Mouse (Mus musculus) CH12.LX (cell line): Measurements from ENCODE around the gene 4930590J08Rik. TPM values are rescaled to one million over a fixed set of nuclear protein-coding genes. Genes with fewer than 3 reads are reported as not detected.

Experiments used
- DNase-seq: peaks from one replicate; pipeline ENCODE4 v3.0.0-alpha.2; 2013; ENCODE audit errors: extremely low read depth
- H3K27ac ChIP-seq: 2 replicates; pipeline ENCODE4 v1.5.1; 2012; ENCODE audit warnings: low read depth, mild to moderate bottlenecking, control low read depth, moderate library complexity; ENCODE audit not compliant: insufficient read depth
- H3K27me3 ChIP-seq: replicated peaks from 2 replicates; pipeline ENCODE3; 2012; ENCODE audit warnings: inconsistent platforms
- H3K36me3 ChIP-seq, 2 experiments: replicated peaks in 1 of 2; 2 replicates each; pipeline versions ENCODE3 to v1.6.1; 2012; ENCODE audit warnings: inconsistent platforms in 1 of 2, low read length in 1 of 2, mild to moderate bottlenecking in 1 of 2, mixed read lengths in 1 of 2, moderate library complexity in 1 of 2; ENCODE audit not compliant: control insufficient read depth in 1 of 2, insufficient read depth in 1 of 2
- H3K4me1 ChIP-seq, 2 experiments: 2 replicates each; pipeline ENCODE4 v1.6.1; 2012; ENCODE audit warnings: inconsistent platforms in 1 of 2, moderate library complexity in 1 of 2; ENCODE audit not compliant: insufficient read depth in 2 of 2, control insufficient read depth in 1 of 2
- H3K4me2 ChIP-seq: 2 replicates; pipeline ENCODE4 v1.6.1; 2012; ENCODE audit warnings: low read depth, mild to moderate bottlenecking, control low read depth; ENCODE audit not compliant: poor library complexity, insufficient read depth, severe bottlenecking
- H3K4me3 ChIP-seq, 3 experiments: fragments of 150-350 bp in 1 of 3; sonication (generic) in 1 of 3; replicated peaks in 1 of 3; 2 replicates each; pipeline versions ENCODE3 to v1.5.1; 2011 to 2012; ENCODE audit warnings: low read depth in 2 of 3, low read length in 2 of 3, mild to moderate bottlenecking in 2 of 3, moderate library complexity in 2 of 3, control low read depth in 1 of 3, improper control_type of control experiment in 1 of 3, inconsistent platforms in 1 of 3, mixed read lengths in 1 of 3; ENCODE audit not compliant: poor library complexity in 1 of 3
- H3K79me2 ChIP-seq: replicated peaks from 2 replicates; pipeline ENCODE4 v1.6.1; 2012; ENCODE audit warnings: mild to moderate bottlenecking, moderate library complexity; ENCODE audit not compliant: control insufficient read depth, poor library complexity, insufficient read depth, severe bottlenecking; ENCODE audit errors: extremely low read depth
- H3K9ac ChIP-seq: 2 replicates; pipeline ENCODE4 v1.6.1; 2012; ENCODE audit warnings: low read depth, mild to moderate bottlenecking, control low read depth, moderate library complexity; ENCODE audit not compliant: insufficient read depth
- H3K9me3 ChIP-seq: replicated peaks from 2 replicates; pipeline ENCODE3; 2012; ENCODE audit warnings: low read length, inconsistent platforms, mixed read lengths
- BHLHE40 ChIP-seq: IDR thresholded peaks from 2 replicates; pipeline ENCODE4 v1.6.1; 2011; ENCODE audit warnings: mild to moderate bottlenecking, low read depth, low read length, improper control_type of control experiment
- CHD2 ChIP-seq: IDR thresholded peaks from 2 replicates; pipeline ENCODE4 v1.6.1; 2011; ENCODE audit warnings: low read length, improper control_type of control experiment
- E2F4 ChIP-seq: IDR thresholded peaks from 2 replicates; pipeline ENCODE4 v1.6.1; 2011; ENCODE audit warnings: low read depth, low read length, improper control_type of control experiment; ENCODE audit not compliant: insufficient replicate concordance
- ELF1 ChIP-seq: IDR thresholded peaks from 2 replicates; pipeline ENCODE4 v1.6.1; 2014; ENCODE audit warnings: low read depth, mild to moderate bottlenecking, inconsistent platforms, low read length, improper control_type of control experiment
- EP300 ChIP-seq: IDR thresholded peaks from 2 replicates; pipeline ENCODE4 v1.6.1; 2011; ENCODE audit warnings: low read length, improper control_type of control experiment
- ETS1 ChIP-seq: conservative IDR thresholded peaks from 2 replicates; pipeline ENCODE4 v1.6.1; 2012; ENCODE audit warnings: low read depth, mild to moderate bottlenecking, inconsistent platforms, low read length, improper control_type of control experiment, moderate library complexity
- GABPA ChIP-seq: IDR thresholded peaks from 2 replicates; pipeline ENCODE4 v1.6.1; 2012; ENCODE audit warnings: low read depth, low read length, improper control_type of control experiment, inconsistent platforms; ENCODE audit not compliant: insufficient replicate concordance
- HCFC1 ChIP-seq: IDR thresholded peaks from 2 replicates; pipeline ENCODE4 v1.6.1; 2012; ENCODE audit warnings: low read depth, mild to moderate bottlenecking, inconsistent platforms, low read length, improper control_type of control experiment
- JUND ChIP-seq: conservative IDR thresholded peaks from 2 replicates; pipeline ENCODE4 v1.6.1; 2011; ENCODE audit warnings: low read depth, low read length, improper control_type of control experiment
- KAT2A ChIP-seq: IDR thresholded peaks from 2 replicates; pipeline ENCODE4 v1.6.1; 2012; ENCODE audit warnings: low read length, improper control_type of control experiment, inconsistent platforms; ENCODE audit not compliant: insufficient replicate concordance
- MAFK ChIP-seq: IDR thresholded peaks from 2 replicates; pipeline ENCODE4 v1.6.1; 2011; ENCODE audit warnings: low read length, improper control_type of control experiment; ENCODE audit not compliant: insufficient replicate concordance
- MAZ ChIP-seq: IDR thresholded peaks from 2 replicates; pipeline ENCODE4 v1.6.1; 2012; ENCODE audit warnings: low read depth, mild to moderate bottlenecking, inconsistent platforms, low read length, improper control_type of control experiment, moderate library complexity
- MEF2A ChIP-seq: IDR thresholded peaks from 2 replicates; pipeline ENCODE4 v1.6.1; 2014; ENCODE audit warnings: low read depth, mild to moderate bottlenecking, inconsistent platforms, low read length, improper control_type of control experiment, borderline replicate concordance
- MXI1 ChIP-seq: IDR thresholded peaks from 2 replicates; pipeline ENCODE4 v1.6.1; 2011; ENCODE audit warnings: mild to moderate bottlenecking, low read depth, low read length, improper control_type of control experiment
- MYC ChIP-seq: IDR thresholded peaks from 2 replicates; pipeline ENCODE4 v1.6.1; 2011; ENCODE audit warnings: low read depth, mild to moderate bottlenecking, improper control_type of control experiment, low read length
- NELFE ChIP-seq: IDR thresholded peaks from 2 replicates; pipeline ENCODE4 v1.6.1; 2011; ENCODE audit warnings: low read depth, low read length, improper control_type of control experiment
- NRF1 ChIP-seq: IDR thresholded peaks from 2 replicates; pipeline ENCODE4 v1.6.1; 2014; ENCODE audit warnings: low read depth, mild to moderate bottlenecking, inconsistent platforms, low read length, improper control_type of control experiment, moderate library complexity
- PAX5 ChIP-seq: IDR thresholded peaks from 2 replicates; pipeline ENCODE4 v1.6.1; 2012; ENCODE audit warnings: low read length, inconsistent platforms, mixed read lengths
- POLR2A ChIP-seq: IDR thresholded peaks from 2 replicates; pipeline ENCODE4 v1.6.1; 2011; ENCODE audit warnings: low read depth, mild to moderate bottlenecking, improper control_type of control experiment, low read length
- POLR2AphosphoS2 ChIP-seq: IDR thresholded peaks from 2 replicates; pipeline ENCODE4 v1.6.1; 2011; ENCODE audit warnings: low read depth, low read length, improper control_type of control experiment
- RAD21 ChIP-seq: IDR thresholded peaks from 2 replicates; pipeline ENCODE4 v1.6.1; 2011; ENCODE audit warnings: low read depth, mild to moderate bottlenecking, low read length, improper control_type of control experiment, moderate library complexity
- RCOR1 ChIP-seq: conservative IDR thresholded peaks from 2 replicates; pipeline ENCODE4 v1.6.1; 2012; ENCODE audit warnings: low read depth, mild to moderate bottlenecking, inconsistent platforms, low read length, improper control_type of control experiment
- SIN3A ChIP-seq: IDR thresholded peaks from 2 replicates; pipeline ENCODE4 v1.6.1; 2012; ENCODE audit warnings: low read length, improper control_type of control experiment, inconsistent platforms
- SMC3 ChIP-seq: IDR thresholded peaks from 2 replicates; pipeline ENCODE4 v1.6.1; 2011; ENCODE audit warnings: low read depth, low read length, improper control_type of control experiment
- TCF12 ChIP-seq: IDR thresholded peaks from 2 replicates; pipeline ENCODE4 v1.6.1; 2014; ENCODE audit warnings: low read depth, mild to moderate bottlenecking, inconsistent platforms, low read length, improper control_type of control experiment
- USF1 ChIP-seq: IDR thresholded peaks from 2 replicates; pipeline ENCODE4 v1.6.1; 2014; ENCODE audit warnings: low read depth, mild to moderate bottlenecking, inconsistent platforms, low read length, improper control_type of control experiment
- USF2 ChIP-seq: conservative IDR thresholded peaks from 2 replicates; pipeline ENCODE4 v1.6.1; 2011; ENCODE audit warnings: low read depth, low read length, improper control_type of control experiment
- ZC3H11A ChIP-seq: IDR thresholded peaks from 2 replicates; pipeline ENCODE4 v1.6.1; 2012; ENCODE audit warnings: low read depth, mild to moderate bottlenecking, inconsistent platforms, low read length, improper control_type of control experiment
- ZKSCAN1 ChIP-seq: IDR thresholded peaks from 2 replicates; pipeline ENCODE4 v1.6.1; 2012; ENCODE audit warnings: low read depth, inconsistent platforms, low read length, improper control_type of control experiment, borderline replicate concordance
- ZNF384 ChIP-seq: IDR thresholded peaks from 2 replicates; pipeline ENCODE4 v1.6.1; 2012; ENCODE audit warnings: low read depth, low read length, improper control_type of control experiment, inconsistent platforms
- dilution Hi-C: fragments of 300-500 bp; cut with MboI; formaldehyde crosslinking; loops from 2 replicates; pipeline ENCODE4 v1.14.3; 2020; ENCODE audit warnings: low sequenced_read_pairs; ENCODE audit not compliant: extremely low pct_unique_long_range_greater_than_20kb, extremely low pct_ligation_motif_present
- in situ Hi-C: fragments of 300-500 bp; cut with MboI; formaldehyde crosslinking; loops from 3 replicates; pipeline ENCODE4 v1.14.3; 2019; ENCODE audit warnings: low sequenced_read_pairs, low pct_ligation_motif_present, low pct_unique_long_range_greater_than_20kb, mixed read lengths
- polyA plus RNA-seq: library from polyadenylated mRNA; unstranded; fragments of >175 nt; gene quantifications from 2 replicates; pipeline ENCODE4 v1.2.1, GENCODE M21; 2012; ENCODE audit warnings: low read depth; ENCODE audit not compliant: insufficient read length
- total RNA-seq, 2 experiments: library from RNA; depleted of rRNA; stranded (reverse); fragments of 300-350 nt in 1 of 2; fragments of >200 nt in 1 of 2; gene quantifications; 2 replicates each; pipeline ENCODE4 v1.2.3; 2012 to 2014

The 4930590J08Rik gene
- total and polyA plus RNA-seq, 3 experiments: 0.30 to 0.69 (median 0.34) TPM

DNA sequence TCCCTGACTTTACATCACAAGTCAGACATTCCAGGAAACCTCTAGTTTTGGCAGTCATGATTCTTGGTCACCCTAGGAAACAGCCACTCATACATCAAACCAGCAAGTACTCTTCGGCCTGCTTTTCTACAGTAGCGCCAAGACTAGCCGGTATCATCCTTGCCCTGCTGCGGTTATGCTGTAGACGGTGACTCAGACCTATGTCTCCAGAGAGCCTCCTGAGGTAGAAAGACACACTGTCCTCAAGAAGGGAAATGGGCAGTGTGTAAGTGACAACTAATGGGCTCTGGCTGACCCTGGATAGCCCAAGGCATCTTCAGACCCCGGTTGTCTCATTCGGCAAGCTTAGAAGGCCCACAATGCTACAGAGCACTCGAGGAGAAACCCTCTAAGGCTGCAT lies 62.5 kb downstream of the 4930590J08Rik start:
- dilution Hi-C loops (no loop called here), in situ Hi-C loops (no loop called here)
- no peak for DNase-seq
- Histone ChIP-seq H3K36me3 (no peaks in the 10 kb centered on the region), H3K9me3 (peaks cover 4% of the 10 kb centered on the region), H3K4me2 (no peak overlapping the region), H3K9ac (no peak overlapping the region), H3K27ac (no peak overlapping the region), H3K4me1 (0 out of 4 replicates have a peak, but pooled peaks cover 0 to 3% of the 10 kb centered on the region in 2 experiments), H3K4me3 (no peak overlapping the region), H3K79me2 (no peaks in the 10 kb centered on the region), H3K27me3 (peaks cover 55% of the 10 kb centered on the region)
- TF ChIP-seq USF1 (no peak), ELF1 (no peak), RAD21 (no peak), ZC3H11A (no peak), NRF1 (no peak), EP300 (no peak), POLR2AphosphoS2 (no peak), BHLHE40 (no peak), GABPA (no peak), TCF12 (no peak), MEF2A (no peak), MAZ (no peak), PAX5 (no peak), SIN3A (no peak), MYC (no peak), ETS1 (no peak), MAFK (no peak), POLR2A (no peak), MXI1 (no peak), ZNF384 (no peak)

DNA sequence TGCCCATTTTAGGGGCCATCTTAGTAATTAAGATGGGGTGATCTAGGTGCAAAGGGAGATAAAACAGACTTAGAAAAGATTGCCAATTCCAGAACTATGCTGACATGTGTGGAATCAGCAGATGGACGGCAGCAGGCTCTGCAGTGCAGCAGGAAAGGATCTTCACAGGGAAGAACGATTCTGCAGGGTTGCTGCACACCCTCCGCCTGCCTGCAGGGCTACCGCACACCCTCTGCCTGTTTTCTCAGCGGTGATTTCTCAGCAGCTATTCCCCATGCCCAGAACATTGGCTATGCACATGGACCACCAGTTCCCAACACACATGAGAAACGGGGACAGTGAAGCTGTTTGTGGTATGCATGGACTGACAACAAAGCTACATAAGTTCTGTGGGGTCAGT lies 63.4 kb downstream of the 4930590J08Rik start:
- Histone ChIP-seq H3K27me3 (peaks cover 52% of the 10 kb centered on the region), H3K4me2 (no peak overlapping the region), H3K9ac (no peak overlapping the region), H3K4me1 (no peaks in the 10 kb centered on the region), H3K4me3 (no peak overlapping the region), H3K9me3 (peaks cover 4% of the 10 kb centered on the region)
- in situ Hi-C loops (no loop called here), dilution Hi-C loops (no loop called here)
- no peak for DNase-seq
- no peak for TF ChIP-seq RAD21
- no peak for TF ChIP-seq JUND
- TF ChIP-seq POLR2A: no peak
- TF ChIP-seq ZKSCAN1: no peak
- TF ChIP-seq CHD2: no peak
- no peak for TF ChIP-seq MEF2A
- no peak for TF ChIP-seq ZC3H11A
- no peak for TF ChIP-seq E2F4
- no peak for TF ChIP-seq SMC3
- no peak for TF ChIP-seq MAZ
- no peak for TF ChIP-seq MYC
- TF ChIP-seq PAX5: no peak
- TF ChIP-seq USF2: no peak
- TF ChIP-seq HCFC1: no peak
- no peak for TF ChIP-seq RCOR1
- TF ChIP-seq KAT2A: no peak
- no peak for TF ChIP-seq NELFE
- no peak for TF ChIP-seq ZNF384
- TF ChIP-seq USF1: no peak
- TF ChIP-seq POLR2AphosphoS2: no peak
- TF ChIP-seq, all 38 proteins: peak for 0
- Histone ChIP-seq H3K27ac (no peak overlapping the region), H3K36me3 (no peaks in the 10 kb centered on the region), H3K79me2 (no peaks in the 10 kb centered on the region)
